8 mouse cellular contexts compared by ENCODE assay signal in genomic region chr8:123514781-123515539, GRCm38 (mm10). TPM values are rescaled to one million over a fixed set of nuclear protein-coding genes. Genes with fewer than 3 reads are reported as not detected.
DNase-seq lines count a peak whose midpoint lies in the region; ATAC-seq and TF ChIP-seq lines count a peak whose summit lies in the region.

TSS of gene Dbndd1 (minus strand) at chr8:123515463.

- peaks cover 2% of the 10 kb centered on the region; the same call in 1 of the 2 replicates for H3K4me1 ChIP-seq in cerebellum, adult 2 months (ENCODE audit: control insufficient read depth, insufficient read depth, low read length)
- peaks cover 17% of the 10 kb centered on the region for H3K4me1 ChIP-seq in intestine, embryonic 16.5 days (ENCODE audit: control insufficient read depth, insufficient read depth, low read length)
- H3K4me1 ChIP-seq in limb, embryonic 14.5 days (ENCODE audit: control insufficient read depth, insufficient read depth, low read length) = peaks cover 10% of the 10 kb centered on the region

- no peak for TF ChIP-seq CTCF in cerebellum, adult 2 months (IDR thresholded peaks at IDR 0.05; ENCODE audit: borderline replicate concordance, insufficient read depth, low read depth, low read length)

- peak within 1 kb of the TSS; percentile 58 for H3K9ac ChIP-seq in intestine, embryonic 16.5 days (ENCODE audit: low read depth, low read length)
- peak within 1 kb of the TSS; percentile 55 for H3K9ac ChIP-seq in limb, embryonic 14.5 days (ENCODE audit: low read depth, low read length, severe bottlenecking)

- TF ChIP-seq POLR2A in cerebellum, adult 2 months (IDR thresholded peaks at IDR 0.05; ENCODE audit: borderline replicate concordance, insufficient read depth, low read length) = no peak
- TF ChIP-seq POLR2A in limb, embryonic 14.5 days (IDR thresholded peaks at IDR 0.05; ENCODE audit: borderline replicate concordance, extremely low read depth, insufficient read depth, insufficient read length) = no peak

- WGBS in cerebellum, adult 2 months = 1% methylated on average over 62 of the region's 63 CpGs
- under 1% methylated on average over 57 of the region's 63 CpGs for WGBS in intestine, embryonic 16.5 days
- WGBS in limb, embryonic 14.5 days = 3% methylated on average over 35 of the region's 63 CpGs

- peak within 1 kb of the TSS; percentile 78 for H3K4me3 ChIP-seq in cerebellum, adult 2 months (replicated peaks; ENCODE audit: insufficient read depth, low read depth, low read length)
- peak within 1 kb of the TSS; percentile 66 for H3K4me3 ChIP-seq in intestine, embryonic 16.5 days (ENCODE audit: low read length)
- peak within 1 kb of the TSS; percentile 70 for H3K4me3 ChIP-seq in limb, embryonic 14.5 days (replicated peaks; ENCODE audit: low read length)

- peak; percentile 21; the same call in 1 of the 2 replicates for ATAC-seq in intestine, embryonic 16.5 days
- peak; percentile 36 for ATAC-seq in limb, embryonic 14.5 days (ENCODE audit: low FRiP score, low read depth)

- peak within 1 kb of the TSS; percentile 99 for H3K4me2 ChIP-seq in intestine, embryonic 16.5 days (ENCODE audit: low read depth, low read length)
- H3K4me2 ChIP-seq in limb, embryonic 14.5 days (replicated peaks; ENCODE audit: low read depth, low read length, severe bottlenecking) = peak within 1 kb of the TSS; percentile 99

- no peaks in the 10 kb centered on the region for H3K36me3 ChIP-seq in intestine, embryonic 16.5 days (ENCODE audit: control insufficient read depth, insufficient read depth, low read length)
- 0 out of 2 replicates have a peak, but pooled peaks cover 4% of the 10 kb centered on the region for H3K36me3 ChIP-seq in limb, embryonic 14.5 days (ENCODE audit: control insufficient read depth, insufficient read depth, low read length)

- no peak within 1 kb of the TSS for H3K27ac ChIP-seq in cerebellum, adult 2 months (ENCODE audit: insufficient read depth, low read length)
- H3K27ac ChIP-seq in intestine, embryonic 16.5 days (ENCODE audit: low read length) = no peak within 1 kb of the TSS
- H3K27ac ChIP-seq in limb, embryonic 14.5 days (replicated peaks; ENCODE audit: low read depth, low read length) = peak within 1 kb of the TSS; percentile 27; the same call in 1 of the 2 replicates

- peak; percentile 7 for DNase-seq in kidney, adult 18-20 months
- DNase-seq in kidney, adult 11 months = no peak
- peak; percentile 55 to 61 for DNase-seq in cerebellum, adult 2 months
- DNase-seq in frontal cortex, postnatal 10 days (ENCODE audit: low spot score in 2 of 2) = peak; percentile 36 to 57
- peak; percentile 45 for DNase-seq in limb, embryonic 14.5 days (ENCODE audit: low spot score)
- DNase-seq in naive thymus-derived CD4-positive, alpha-beta T cell, adult 2 months (ENCODE audit: low read depth) = peak; percentile 23
- DNase-seq in thymus, adult 18-20 months = peak; percentile 57 to 69

- no peaks in the 10 kb centered on the region for H3K27me3 ChIP-seq in cerebellum, adult 2 months (ENCODE audit: control insufficient read depth, insufficient read depth, low read length)
- H3K27me3 ChIP-seq in intestine, embryonic 16.5 days (replicated peaks; ENCODE audit: control insufficient read depth, insufficient read depth, low read length) = peaks cover 30% of the 10 kb centered on the region
- H3K27me3 ChIP-seq in limb, embryonic 14.5 days (ENCODE audit: control insufficient read depth, insufficient read depth, low read length) = peaks cover 10% of the 10 kb centered on the region

- no peaks in the 10 kb centered on the region for H3K9me3 ChIP-seq in intestine, embryonic 16.5 days (ENCODE audit: control insufficient read depth, low read length)
- H3K9me3 ChIP-seq in limb, embryonic 14.5 days (ENCODE audit: control insufficient read depth, low read length) = no peaks in the 10 kb centered on the region

RNA-seq across cellular contexts. Expression of gene Dbndd1, which starts in this region (rescaled TPM):
- polyA plus RNA-seq in cerebellum, adult 2 months (2012; rRNA removed) = 39.5 and 39.7 TPM in 2 replicates
- 2.6 and 2.8 TPM in 2 replicates for polyA plus RNA-seq in intestine, embryonic 16.5 days (2015; fragmentation: Nextera tagmentation; extraction: Ambion mirVana)
- 8.3 and 10.4 TPM in 2 replicates for polyA plus RNA-seq in limb, embryonic 14.5 days (2012; rRNA removed)
- 10.3 and 12.6 TPM in 2 replicates for polyA plus RNA-seq in limb, embryonic 14.5 days (2014; fragmentation: Nextera tagmentation; extraction: Ambion mirVana)
